Mouse (Mus musculus): Measurements from ENCODE around the gene Kcnh1.
A peak's percentile ranks its signal among the peaks of the same experiment; 100 is the strongest.

Kcnh1 gene

DNA sequence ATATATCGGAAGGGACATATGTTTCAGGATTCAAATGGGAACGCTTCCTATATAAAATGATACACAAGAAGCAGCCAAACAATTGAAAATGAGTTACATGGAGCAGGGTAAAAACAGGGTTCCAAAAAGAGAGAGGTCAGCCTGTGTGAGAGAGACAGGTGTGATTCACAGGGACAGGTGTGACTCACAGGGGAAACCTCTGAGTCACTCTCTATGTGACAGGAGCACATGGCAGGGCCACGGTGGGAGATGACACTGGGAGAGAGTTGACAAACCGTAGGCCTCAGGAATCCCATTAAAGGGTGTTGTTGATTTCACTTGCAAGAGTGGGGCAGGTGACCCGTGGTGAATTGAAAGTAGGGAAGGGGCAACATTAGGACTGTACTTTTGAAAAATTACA lies 228.6 kb downstream of the Kcnh1 start:
- no peak for DNase-seq

GRCm38 (mm10) chr1:192421377-192422166 lies 231.0 kb downstream of the Kcnh1 start:
- DNase-seq = no peak

DNA sequence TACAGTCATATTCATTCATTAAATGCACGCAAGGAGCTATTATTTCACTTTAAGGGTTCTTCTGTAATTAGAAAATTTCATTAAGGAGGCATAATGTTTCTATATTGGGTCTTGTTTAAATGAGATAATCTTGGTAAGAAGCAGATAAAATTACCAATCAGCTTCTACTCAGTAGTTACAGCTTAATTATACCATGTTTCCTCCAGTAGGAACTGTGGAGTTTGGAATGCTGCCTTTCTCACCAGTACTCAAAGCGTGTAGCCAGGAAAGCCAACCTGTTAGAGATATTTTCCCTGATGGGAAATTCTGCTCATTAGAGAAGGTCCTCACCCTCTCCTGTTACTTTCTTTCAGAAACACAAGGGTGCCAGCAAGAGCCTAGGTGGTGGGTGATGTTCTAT lies 240.8 kb downstream of the Kcnh1 start:
- no peak for DNase-seq

DNA sequence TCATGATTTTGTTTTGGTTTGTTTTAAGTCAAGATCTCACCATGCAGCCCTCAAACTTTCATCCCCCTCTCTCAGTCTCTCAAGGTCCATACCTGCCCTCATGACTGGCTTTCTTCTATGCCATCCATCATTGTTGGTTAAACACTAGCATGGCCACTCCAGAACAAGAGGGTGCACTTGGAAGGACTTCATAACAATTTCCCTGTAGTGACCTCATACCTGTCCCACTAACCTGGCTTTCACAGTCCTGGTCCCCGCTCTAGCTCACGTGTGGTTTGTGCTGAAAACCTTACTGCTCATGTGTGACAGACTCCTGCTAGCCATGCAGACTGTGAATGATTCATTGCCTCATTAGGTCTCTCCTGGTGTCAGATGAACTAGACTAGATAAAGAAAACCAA lies 244.9 kb downstream of the Kcnh1 start:
- no peak for DNase-seq

DNA sequence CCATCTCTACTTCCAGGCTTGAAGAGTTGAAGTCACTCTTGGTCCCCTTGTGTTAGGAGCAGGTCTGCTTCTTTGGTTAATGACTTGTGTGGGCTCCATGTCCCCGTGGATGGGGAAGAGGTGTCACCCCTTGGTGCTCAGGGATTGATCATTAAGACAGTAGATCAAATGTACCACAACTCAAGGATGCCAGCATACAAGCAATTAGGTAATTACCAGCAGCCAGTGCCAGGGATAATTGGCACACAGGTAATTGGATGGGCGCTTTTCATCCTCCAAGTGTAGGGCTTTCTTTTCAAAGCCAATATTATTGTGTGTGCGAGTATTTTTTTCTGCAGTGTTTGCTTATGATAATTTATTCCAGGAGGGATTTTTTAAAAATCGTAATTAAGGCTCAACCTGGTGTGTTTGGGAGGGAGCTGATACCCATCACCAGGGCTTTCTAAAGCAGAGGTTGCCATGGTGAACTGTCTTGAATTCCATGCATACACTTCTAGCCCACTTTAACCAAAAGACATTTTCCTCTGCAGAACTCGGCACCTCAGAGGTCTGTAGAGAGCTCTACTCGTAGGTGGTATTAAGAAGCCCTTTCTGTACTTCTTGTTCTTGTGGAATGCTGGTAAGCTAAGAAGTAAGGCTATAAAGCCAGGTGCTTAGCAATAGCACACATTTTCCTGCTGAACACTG lies 248.7 kb downstream of the Kcnh1 start:
- DNase-seq = no peak

- DNase-seq = no peak
Measured at GRCm38 (mm10) chr1:192442772-192443445, 252.3 kb downstream of the Kcnh1 start.

DNA sequence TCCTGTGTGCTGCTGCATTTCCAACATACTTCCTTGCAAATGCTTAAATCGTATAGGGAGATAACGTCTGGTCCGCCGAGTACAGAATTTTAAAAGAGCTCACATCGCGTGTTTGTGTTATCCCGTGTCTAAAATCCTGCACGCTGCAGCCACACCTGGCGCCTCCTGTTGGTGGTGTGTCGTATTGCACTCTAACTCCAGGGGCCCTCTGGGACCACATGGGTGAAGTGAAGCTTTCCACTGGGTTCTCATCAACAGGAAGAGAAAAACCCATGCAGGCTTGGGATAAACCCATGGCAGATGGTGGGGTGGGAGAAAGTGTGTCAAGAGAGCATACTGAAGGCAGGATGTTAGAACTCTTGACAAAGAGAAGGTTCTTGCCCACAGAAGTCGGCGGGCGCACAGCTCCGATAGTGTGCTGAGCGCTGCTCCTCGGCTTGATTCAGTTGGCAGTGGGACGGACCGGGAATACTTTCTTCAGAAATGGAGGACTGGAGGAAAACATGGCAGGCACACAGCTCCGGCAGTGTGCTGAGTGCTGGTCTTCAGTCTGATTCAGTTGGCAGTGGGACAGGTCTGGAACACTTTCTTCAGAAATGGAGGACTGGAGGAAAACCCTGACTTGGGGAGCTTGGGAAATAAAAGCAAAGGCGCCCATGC lies 253.6 kb downstream of the Kcnh1 start:
- no peak for DNase-seq

DNA sequence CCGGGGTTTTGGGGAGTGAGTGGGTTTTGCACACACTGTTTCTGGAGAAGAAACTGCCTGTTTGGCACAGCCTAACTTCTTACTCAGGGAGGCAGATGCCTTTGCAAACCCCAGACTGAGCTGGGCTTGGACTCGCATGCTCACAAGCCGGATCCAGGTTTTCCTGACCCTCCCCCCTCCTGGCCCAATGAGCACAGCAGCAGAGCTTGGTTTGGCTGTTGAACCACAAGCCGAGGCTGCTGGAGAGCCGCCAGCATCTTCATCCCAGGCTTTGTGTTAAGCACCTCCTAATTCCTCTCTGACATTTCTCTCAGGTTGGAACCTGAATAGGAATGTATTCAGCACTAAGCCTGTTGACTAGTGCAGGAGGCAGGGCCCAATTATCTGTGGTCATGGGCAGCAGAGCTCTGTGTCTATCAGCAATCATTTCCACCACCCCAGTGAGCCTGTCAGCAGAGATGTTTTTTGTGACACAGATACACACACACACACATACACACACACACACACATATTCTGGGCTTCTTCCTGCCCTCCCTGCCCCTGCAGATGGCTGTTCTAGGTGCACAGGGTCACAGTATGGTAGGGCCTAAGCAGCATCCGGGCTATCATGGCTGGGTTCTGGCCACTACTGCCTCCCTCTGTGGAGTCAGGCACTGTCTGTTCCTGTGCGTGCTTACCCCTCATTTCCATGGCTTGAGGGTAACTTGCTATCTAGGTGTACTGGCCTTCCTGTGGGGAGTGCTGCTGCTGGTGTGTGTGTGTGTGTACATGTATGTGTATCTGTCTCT lies 254.3 kb downstream of the Kcnh1 start:
- peak; percentile 75 for DNase-seq

- no peak for DNase-seq
Measured at GRCm38 (mm10) chr1:192446158-192446557, 255.6 kb downstream of the Kcnh1 start.

DNA sequence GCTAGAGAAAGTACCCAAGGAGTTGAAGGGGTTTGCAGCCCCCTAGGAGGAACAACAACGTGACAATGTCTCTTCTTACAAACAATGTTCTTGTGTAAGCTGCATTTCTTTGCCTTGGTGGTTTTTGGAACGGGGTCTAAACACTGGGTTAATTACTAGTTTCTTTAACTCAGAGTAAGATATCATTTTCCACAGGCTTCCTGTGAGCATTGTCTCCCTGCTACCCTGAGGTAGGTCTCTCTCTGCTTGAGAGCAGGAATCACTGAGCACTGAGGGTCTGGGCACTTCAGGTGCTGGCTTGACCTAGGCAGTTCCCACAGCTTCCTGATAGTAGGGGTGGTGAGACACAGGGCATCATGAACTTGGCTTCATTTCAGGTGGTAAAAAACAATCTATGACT lies 257.1 kb downstream of the Kcnh1 start:
- no peak for DNase-seq

DNA sequence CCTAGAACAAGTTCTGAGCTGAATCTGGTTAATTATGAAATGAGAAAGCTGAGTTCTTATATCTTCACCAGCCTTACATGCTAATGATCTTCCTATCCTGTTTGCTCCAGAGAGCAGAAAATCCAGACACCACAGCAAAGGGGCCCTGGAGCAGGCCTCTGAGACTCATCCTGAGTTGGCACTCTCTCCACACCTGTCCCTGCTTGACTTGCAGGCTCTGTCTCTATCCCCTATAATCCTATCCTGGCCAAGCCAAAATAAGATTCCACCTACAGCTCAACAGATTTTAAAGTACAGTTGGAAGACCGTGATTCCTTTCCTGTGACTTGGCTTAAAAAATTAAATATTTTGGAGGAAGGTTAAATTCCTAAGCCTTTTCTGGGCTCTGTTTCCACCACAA lies 257.9 kb downstream of the Kcnh1 start:
- DNase-seq = no peak

DNA sequence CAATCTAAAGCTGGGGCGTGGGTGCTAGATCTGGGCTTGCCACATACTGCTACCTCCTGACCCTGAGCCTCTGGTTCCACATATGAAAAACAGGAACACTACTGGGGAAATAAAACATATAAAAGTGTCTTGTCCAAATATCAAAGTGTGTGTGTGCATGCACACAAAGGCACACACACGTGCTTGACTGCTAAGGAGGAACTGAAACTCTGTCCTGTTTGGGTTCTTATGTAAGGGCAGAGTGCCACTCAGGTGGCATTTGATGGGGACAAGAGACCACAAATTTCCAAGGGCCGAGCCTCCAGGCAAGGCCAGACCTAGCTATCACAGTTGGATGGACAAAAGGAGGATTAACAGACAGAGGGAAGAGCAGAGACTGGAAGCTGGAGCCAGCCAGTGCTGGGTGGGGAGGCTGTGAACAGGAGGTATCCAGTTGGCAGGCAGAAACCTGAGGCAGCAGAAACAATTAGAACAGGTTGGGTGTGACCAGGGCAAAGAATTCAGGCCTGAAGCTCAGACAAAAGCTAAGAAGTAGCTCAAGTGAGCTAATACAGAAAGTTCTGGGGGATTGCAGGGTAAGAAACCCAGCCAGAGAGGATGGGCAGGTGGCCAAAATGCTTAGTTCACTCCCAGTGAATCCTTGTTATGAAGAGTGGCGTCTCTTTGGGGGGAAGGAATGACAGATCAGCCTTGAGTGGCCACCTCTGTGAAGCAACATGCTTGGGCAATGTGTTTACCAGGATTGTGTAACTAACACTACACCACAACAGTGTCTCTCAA lies 259.2 kb downstream of the Kcnh1 start:
- no peak for DNase-seq

GRCm38 (mm10) chr1:192450425-192450824 lies 259.9 kb downstream of the Kcnh1 start:
- DNase-seq = no peak

DNA sequence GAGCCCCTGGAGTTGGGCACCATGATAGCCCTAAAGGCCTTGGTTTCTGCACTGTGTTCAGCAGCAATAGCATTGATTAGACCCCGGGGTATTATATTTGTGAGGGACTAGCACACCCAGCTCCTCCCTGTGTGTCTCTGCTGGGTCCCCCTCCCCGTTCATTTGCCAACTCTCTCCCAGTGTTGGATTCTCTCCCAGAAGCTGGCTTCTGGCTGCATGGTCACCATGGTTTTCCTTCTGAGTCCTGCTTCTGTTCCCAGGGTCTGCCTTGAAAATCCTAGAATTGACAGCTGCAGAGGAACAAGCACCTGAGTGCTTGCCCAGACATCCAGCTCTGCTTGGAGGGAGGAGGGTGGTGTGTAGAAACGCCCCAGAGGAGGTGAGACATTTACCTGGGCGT lies 261.1 kb downstream of the Kcnh1 start:
- peak; percentile 52 for DNase-seq

DNA sequence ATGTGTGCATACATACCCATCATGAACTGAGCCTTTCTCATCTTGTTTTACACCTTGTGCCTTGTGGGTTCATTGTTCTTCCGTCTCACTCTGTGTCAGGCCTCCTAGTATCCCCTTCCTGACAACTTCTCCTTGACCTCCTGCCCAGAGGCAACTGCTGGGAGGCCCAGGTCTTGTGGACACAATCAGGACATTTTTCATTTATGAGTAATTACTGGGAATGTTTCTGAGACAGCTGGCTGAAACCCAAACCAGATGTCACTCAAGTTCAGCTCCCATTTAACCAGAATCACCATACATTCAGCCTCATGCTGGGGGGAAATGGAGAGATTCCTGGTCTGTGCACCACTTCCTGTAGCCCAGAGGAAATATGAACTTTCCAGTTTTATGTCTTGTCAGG lies 263.9 kb downstream of the Kcnh1 start:
- no peak for DNase-seq

DNA sequence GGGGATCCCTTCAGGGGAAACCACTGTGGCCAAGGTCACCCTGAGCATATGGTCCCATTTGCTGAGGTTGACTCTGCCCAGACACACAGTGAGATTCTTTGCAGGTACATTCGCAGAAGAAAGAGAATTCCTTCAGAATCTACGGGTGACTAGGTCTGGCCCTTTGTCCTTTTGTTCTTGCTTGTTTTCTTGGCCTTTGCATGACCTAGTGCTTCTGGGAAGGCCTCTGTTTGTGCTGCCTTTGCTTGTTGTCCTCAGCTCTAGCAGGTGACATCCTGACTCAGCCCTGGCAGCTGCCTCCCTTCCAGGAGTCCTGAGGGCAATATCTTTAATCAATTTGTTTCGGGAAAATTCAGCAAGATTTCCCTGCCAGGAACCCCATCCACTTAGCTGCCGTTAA lies 264.4 kb downstream of the Kcnh1 start:
- DNase-seq = no peak

GRCm38 (mm10) chr1:192457037-192457436 lies 266.5 kb downstream of the Kcnh1 start:
- no peak for DNase-seq

DNA sequence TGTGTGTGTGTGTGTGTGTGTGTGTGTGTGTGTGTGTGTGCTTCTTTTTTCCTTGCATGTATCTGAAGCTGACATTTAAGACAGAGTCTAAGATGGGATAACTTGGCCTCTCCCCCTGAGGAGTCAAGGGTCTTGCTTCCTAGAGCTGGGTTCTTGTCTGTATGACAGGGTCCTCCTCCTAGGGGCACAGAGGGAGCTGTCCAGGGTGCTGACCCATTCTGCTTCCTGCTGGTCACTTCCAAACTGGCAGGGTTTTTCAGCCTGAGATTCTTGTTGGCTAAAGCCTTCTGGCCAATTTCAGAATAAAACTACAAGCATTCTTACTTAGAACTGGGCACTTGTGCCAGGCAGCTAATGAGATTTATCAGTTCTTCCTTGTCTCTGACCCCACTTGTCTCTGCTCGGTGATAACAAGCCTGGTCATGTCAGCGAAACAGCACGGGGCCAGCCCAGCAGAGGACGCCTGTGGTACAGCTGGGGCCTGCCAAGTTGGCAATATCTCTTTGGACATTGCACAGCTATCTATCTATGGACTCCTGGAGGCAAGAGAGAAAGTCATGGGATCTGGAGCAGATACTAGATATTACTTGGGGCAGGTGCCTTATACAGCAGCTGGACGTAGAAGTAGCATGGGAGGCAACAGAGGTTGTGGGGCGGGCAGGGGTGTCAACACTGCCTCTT lies 267.1 kb downstream of the Kcnh1 start:
- no peak for DNase-seq

DNA sequence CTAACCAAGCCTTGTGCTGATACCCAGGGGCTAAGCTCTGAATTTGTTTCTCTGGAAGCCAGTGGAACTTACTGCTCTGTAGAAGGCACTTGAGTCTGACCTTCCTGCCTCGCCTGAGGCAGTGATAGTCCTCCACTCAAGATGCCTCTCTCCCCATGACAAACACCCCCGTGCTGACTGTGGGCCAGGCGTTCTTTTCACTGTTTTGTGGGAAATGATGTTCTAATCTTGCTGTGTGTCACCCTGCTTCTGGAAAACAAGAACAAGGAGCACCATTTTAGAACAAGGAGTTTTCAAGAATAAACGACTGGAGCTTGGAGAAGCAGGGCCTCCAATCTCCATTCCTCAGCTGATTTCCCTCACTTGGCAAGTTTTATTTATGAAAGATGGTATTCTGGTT lies 273.2 kb downstream of the Kcnh1 start:
- no peak for DNase-seq

- DNase-seq = no peak
Measured at GRCm38 (mm10) chr1:192472366-192472765, 281.8 kb downstream of the Kcnh1 start.

DNA sequence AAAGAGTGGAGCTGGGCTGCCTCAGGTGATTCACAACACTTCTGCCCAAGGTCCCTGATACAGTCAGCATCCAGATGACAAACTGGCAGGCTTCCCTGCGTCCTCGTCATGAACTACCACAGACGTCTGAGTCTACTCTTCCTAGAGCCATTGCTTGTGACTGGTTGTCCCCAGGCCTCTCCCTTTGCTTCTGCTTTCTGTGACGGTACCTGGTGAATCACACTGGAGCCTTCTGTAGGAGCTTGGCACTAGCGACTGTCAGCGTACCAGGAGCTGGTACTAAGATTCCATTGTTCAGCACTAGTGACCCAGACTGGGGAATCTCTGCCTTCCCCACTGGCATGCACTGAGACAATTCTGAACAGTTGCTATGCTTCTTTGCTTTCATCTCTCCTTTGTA lies 282.6 kb downstream of the Kcnh1 start:
- no peak for DNase-seq

Data from layer of hippocampus, adult 9-11 months (tissue).